Mouse (Mus musculus) frontal cortex, postnatal 14 days (tissue): Measurements from ENCODE around the gene Dgke.
A peak's percentile ranks its signal among the peaks of the same experiment; 100 is the strongest.
"Not testable (repeated sequence)": the region's sequence is repeated elsewhere in the genome, so short reads cannot be mapped to it uniquely, and the experiment has no call there.

Experiments
- DNase-seq, 2 experiments: peaks; one replicate each; pipeline ENCODE4 v3.0.0; 2022; ENCODE audit warnings: low spot score in 2 of 2

Gene Dgke

DNA sequence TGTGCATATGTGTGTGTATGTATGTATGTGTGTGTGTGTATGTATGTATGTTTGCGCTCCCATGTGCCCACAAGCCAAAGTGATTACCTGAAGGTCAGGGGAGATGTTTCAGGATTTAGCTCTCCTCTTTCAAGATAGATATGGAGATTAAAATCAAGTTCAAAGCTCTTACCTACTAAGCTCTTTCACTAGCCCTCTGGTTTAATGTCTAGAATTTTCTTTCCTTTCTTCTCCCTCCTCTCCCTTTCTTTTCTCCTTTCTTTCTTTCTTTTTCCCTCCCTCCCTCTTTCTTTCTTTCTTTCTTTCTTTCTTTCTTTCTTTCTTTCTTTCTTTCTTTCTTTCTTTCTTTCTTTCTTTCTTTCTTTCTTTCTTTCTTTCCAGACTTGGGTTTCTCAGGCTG is at the start of gene Dgke:
Dgke (minus strand) TSS at position 101 of the 400 bp plus-strand sequence.
- no peak for DNase-seq

DNA sequence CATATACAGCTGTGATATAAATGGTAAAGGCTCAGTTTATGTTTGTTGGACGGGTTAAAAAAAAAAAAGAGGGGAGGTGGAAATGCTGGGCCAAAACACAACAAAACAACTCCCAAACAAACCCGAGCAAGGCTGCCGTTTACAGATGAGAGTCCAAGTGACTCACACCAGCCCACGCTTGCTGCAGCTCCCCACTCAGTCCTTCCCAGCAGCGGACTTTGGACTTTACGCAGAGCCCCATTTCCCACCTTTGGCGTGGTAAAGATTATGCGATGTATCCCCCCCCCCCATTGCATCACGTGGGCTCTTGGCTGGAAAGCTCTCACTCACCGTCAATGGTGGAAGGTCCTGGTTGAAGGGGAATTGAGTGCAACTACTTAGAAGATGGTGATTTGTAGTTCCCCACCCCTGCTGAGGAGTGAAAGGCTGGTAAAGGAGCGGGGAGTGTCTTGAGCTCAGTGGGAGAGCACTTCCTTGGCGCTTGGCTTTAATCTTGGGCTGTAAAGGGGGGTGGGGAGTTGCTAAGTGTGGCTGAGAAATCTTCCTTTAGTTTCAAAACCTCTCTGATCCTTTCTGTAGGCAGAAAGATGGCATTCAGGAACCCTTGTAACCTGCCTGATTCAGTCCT is 40.6 kb upstream of the Dgke start:
- DNase-seq = no peak

DNA sequence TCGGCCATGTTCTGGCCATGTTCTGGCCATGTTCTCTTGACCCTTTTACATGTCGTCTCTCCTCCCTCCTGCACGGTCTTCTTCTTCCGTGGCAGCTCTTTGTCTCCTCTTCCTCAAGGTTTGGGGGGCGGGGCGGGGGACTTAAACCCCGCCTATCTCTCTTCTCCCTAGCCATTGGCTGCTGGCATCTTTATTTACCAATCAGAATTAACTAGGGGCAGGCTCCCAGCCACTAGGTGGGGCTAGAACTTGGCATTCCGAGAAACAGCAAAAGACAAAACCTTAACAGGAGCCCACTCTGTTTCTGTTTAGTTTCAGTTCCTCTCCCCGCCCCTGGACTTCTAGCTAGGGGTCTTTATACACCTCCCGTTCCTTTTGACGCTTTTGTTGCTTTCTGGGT is 39.2 kb upstream of the Dgke start:
- DNase-seq = no peak

DNA sequence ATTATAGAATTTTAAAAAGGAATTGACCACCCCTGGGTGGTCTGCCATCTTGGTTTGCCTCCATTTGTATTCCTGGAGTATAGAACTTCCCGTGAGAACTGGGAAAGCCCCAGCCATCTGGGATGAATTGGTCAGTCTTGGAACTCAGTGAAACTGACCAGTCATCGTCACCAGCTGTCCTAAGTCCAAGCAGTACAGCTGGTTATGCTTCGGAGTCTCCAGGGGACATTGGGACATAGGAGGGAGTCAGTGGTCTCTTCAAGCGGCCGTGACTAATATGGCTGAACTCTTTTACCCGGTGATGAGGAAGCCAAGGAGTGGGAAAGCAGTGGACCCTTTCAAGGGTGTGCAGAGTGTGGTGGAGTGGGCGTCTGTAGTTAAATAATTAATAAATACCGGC is 38.6 kb upstream of the Dgke start:
- DNase-seq = no peak

DNA sequence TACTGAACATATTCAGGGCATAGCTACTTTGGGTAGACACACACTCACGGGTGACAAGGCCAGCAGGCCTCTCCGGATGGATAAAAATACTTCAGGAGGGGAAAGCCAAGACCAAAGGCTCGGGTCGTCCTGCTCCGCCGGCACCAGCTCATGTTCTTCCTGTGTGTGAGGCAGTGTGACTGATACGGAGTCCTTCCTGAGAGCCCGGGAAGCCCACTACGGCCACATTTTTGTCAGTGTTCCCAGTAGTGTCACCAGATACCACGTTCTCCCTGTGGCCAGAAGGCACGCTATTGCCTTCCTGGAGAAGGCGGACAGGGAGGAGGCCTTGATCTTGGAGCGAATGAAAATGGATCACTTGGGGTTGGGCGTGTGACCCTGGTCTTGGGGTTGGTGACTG is 36.5 kb upstream of the Dgke start:
- no peak for DNase-seq

DNA sequence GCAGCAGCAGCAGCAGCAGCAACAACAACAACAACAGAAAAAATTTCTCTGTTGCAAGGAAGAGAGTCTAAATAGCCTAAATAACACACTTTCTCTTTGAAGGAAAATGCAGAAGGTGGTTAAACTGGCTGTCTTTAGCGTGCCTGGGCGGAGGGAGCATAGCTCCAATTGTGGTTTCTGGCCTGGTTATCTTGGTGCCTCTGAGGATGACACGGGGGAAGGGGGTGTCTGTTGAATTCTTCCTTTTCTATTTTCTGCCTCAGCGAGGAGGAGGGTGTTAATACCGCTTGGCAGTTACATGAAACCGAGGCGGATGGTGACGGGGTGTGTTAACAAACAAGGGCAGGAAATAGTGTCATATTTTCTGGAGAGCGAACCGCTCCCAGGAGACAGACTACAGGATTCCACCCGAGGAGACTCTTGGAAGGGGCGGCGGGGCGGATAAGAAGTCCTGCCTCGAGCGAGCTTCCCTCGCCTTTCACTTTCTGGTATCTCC is 34.2 kb upstream of the Dgke start:
- DNase-seq = peak; percentile 19 to 44

DNA sequence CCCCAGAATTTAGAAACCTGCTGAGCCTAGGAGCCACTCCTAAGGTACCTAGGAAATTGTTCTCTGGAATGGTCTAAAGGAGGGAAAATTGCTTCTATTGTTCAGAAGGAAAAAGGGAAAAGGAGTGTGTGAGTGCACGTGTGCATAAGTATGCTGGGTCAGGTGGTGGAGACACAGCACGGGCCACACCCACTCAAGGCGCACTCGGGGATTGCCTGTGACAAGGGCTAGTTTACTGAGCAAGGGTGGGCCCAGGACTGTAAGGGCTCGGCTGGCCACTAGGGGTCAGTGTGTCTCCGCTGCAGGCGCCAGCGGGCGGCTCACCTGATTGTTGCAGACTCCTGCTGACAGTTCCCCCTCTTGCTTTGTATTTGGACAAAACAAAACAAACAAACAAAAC is 33.8 kb upstream of the Dgke start:
- peak; percentile 64 to 82 for DNase-seq

DNA sequence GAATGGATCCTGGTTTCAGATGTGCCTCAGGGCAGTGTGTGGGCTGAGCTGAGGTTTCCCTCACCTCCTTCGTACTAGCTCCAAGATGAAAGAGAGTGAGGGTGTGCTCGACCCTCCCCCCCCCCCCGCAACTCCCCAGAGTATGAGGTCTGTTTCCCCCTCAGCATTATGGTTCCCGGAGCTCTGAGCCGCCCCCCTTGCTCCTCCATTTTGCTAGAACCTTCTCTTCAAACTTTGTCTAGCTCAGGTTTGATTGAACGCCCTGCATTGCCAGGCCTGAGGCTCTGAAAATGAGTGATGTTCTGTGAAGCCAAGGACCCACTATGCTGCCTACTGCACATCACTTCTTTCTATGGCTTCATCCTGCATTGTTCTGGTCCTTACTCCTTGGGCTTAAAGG is 32.3 kb upstream of the Dgke start:
- DNase-seq = no peak

DNA sequence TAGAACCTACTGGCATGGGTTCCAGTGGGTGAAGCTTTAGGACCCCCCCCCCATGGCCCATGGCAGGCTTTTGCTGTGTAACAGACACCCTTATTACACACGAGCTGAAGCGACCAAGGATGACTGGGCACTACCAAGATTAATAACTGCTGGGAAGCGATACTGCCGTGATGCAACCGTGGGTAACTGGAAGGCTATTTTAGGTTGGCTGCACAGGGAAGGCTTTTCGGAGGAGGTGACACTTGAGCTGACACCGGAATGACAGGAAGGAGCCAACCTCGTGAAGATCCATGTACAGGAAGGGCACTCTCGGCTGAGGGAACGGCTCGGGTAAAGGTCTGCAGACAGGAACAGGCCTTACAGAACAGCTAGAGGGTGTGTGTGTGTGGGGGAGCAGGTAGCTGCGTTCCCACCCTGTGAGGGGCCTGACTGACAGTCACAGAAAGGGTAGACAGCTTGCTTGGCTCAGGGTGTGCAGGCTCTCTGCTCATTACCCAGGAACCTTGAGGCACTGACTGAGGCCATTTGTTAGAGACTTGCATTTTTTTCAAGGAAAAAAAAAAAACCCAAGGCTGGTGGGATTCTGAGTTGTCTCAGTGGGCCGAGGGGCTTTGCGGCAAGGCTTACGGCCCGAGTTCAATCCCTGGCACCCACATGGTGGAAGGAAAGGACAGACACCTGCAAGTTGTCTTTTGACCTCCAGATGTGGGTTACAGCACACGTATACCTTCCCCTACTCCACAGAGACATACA is 31.6 kb upstream of the Dgke start:
- no peak for DNase-seq

DNA sequence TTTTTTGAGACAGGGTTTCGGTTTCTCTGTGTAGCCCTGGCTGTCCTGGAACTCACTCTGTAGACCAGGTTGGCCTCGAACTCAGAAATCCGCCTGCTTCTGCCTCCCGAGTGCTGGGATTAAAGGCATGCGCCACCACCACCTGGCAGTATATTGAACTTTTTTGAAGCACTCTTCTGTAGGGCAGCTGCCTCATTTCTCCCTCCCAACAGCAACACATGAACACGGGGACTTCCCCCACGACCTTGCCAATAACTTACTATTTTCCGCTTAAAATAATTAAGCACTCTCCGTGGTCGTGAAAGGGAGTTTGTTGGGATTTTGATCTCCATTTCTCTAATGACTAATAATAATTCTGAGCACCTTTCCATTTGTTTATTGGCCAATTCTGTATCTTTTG is 30.6 kb upstream of the Dgke start:
- DNase-seq = not testable (repeated sequence)

DNA sequence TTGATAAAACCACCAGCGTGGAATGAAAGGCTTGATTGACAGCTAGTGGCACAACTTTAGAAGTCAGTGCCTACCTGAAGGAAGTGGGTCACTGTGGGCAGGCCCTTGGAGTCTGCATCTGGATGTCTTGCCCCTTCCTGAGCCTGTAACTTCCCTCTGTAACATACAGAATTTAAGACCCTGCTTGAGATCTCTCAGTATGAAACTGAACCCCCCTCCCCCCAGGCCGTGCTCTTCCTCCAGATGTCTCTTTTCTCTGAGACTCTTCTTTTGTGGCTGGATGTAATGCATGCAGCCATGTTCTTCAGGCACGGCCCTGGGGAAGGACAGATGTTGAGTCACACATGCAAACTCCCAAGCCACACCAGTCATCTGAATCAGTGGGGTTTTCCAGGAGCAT is 28.7 kb upstream of the Dgke start:
- DNase-seq = no peak

DNA sequence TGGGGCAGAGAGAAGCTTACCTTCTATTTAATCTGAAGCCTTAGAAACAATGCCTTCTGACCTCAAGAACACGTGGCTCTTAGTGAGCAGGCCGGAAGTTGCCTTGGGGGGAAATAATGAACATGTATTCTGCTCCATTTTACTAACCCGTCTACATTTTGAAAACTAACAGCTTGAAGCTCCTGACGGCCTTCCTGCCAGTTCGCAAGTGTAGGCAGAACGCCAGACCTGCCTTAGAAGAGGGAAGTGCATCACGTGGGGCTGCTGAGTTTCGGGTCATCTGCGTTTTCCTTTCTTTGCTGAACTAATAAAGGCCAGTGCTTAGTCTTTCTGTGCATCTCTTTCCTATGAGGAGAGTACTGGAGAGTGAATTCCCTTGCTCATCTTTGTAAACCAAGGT is 26.1 kb upstream of the Dgke start:
- DNase-seq = no peak

DNA sequence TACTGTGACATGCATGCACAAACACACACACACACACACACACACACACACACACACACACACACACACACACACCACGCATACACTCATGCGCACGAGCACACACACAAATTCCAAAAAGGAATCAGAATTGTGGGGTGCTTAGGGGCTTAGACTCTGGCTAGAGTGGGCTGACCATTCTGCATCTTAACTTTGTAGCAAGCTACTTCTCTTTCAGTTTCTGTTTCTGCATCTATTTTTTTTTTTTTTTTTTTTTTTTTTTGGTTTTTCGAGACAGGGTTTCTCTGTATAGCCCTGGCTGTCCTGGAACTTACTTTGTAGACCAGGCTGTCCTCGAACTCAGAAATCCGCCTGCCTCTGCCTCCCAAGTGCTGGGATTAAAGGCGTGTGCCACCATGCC is 23.7 kb upstream of the Dgke start:
- not testable (repeated sequence) for DNase-seq

DNA sequence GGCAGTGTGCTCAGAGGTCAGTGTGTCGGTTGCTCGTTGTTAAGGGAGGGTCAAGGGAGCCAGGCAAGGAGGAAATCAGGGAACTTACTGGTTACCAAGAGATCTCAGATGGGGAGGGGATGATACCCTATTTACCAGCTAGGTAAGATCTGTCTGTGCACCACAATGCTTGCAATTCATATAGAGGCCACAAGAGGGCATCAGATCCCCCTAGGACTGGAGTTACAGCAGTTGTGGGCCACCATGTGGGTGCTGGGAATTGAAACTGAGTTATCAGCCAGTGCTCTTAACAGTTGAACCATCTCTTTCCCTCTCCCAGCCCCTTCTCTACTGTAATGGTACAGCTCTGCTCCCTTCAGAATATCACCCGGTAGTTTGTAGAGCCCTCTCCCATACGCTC is 22.1 kb upstream of the Dgke start:
- DNase-seq = no peak

DNA sequence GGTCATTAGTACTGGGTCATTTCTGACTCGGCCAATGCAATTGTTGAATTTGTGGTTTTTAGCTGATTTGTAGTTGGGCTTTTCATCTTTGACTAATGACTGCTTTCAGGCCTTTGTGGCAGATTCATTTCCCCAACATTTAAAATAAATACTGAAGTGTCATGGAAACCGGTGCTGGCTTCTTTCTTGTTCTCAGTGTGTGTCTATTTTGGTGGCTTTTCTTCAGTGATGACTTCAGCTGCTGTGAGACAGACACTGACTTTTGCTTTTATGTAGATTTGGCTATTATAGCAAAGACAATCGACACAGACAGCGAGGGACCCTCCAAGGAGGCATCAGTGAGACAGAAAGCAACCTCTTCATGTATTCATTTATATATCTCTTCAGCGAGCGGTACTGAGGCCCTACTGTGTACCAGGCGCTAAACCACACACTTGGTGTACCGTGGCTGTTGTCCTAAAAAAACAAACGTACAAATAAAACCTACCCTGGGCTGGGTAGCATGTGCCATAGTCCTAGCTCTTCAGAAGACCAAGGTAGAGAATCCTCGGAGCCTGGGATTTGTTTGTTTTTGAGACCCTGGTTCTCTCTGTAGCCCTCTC is 19.7 kb upstream of the Dgke start:
- DNase-seq = no peak

DNA sequence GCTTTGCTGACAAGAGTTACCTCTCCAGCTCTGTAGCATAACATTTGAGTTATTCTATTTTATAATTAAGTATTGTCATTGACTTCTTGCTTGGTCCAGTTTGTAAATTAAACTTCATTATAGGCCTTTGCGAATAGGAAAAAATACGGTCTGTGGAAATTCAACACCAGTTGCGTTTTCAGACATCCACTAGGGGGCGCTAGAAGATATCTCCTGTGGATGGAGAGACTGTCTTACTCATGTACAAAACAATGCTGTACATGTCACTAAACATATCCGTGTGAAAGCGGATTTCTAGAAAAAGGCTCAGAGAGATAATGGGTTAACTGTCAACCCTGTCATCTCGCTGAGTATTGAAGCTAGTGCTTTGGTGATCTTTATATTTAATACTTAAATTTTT is 18.0 kb upstream of the Dgke start:
- DNase-seq = peak in 1 of 2 experiments; percentile 23

DNA sequence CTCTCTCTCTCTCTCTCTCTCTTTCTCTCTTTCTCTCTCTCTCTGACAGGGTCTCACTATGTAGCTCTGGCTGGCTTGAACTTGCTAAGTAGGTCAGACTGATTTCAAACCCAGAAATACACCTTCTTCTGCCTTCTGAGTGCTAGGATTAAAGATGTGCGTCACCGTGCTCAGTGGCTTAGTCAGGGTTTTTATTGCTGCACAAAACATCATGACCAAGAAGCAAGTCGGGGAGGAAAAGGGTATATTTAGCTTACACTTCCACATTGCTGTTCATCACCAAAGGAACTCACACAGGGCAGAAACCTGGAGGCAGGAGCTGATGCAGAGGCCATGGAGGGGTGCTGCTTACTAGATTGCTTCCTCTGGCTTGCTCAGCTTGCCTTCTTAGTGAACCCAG is 16.0 kb upstream of the Dgke start:
- DNase-seq = not testable (repeated sequence)

DNA sequence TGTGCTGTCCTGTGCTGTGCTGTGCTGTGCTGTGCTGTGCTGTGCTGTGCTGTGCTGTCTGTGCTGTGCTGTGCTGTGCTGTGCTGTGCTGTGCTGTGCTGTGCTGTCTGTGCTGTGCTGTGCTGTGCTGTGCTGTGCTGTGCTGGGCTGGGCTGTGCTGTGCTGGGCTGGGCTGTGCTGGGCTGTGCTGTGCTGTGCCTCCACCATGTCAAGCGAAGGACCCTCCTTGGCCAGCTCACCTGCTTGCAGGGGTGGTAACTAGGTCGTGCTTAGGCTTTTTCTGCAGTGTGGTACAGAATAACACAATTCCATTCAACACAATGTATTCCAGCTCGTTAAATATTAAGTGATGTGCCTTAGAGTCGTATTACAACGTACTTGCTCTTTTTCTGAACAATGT is 15.3 kb upstream of the Dgke start:
- DNase-seq = not testable (repeated sequence)

DNA sequence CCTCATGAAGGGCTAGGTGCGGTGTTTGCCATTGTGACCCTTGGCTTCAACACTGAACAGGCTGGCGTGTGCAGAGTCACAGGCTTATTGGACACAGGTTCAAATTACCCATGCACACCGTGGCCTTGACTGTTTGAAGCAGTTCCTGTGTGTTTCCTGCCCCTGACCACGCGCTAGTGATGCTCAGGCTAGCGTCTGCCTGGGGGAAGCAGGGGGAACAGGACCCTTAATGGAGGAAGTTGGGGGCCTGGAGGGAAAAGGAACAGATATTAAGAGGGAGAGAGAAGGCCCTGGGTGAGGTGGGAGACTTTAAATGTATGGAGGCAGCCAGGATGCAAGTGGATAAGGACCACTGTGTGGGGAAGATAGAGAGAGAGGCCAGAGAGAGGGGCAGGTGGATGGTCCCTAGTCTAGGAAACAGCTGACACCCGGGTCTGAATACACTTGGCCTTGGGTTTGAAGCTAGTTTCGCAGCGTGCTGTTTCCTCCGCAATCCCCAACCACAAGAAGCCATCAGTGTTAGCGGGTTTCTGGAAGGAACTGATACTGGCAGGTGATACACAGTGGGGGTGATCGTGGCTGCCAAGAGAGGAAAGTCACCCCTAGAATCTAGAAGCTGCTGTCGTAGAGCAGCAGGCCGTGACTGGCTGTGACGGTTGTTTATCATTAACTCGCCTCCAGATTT is 12.5 kb upstream of the Dgke start:
- DNase-seq = no peak

DNA sequence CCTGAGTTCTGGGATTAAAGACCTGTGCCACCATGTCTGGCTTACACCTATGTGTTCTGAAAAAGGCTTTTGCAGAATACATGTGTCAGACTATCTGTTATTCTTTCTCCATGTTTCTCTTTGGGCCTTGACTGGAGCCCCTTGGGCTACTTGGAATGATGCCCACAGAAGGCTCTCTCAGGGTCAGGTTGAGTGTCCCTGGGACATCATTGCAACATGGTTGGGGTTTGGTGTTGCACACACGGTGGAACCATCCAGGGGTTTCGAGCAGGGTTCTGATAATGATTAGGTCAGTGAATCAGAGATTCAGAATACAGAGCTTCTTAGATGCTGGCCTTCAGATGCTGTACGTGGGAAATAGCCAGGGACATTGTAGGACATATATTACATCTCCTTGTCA is 11.7 kb upstream of the Dgke start:
- DNase-seq = no peak

DNA sequence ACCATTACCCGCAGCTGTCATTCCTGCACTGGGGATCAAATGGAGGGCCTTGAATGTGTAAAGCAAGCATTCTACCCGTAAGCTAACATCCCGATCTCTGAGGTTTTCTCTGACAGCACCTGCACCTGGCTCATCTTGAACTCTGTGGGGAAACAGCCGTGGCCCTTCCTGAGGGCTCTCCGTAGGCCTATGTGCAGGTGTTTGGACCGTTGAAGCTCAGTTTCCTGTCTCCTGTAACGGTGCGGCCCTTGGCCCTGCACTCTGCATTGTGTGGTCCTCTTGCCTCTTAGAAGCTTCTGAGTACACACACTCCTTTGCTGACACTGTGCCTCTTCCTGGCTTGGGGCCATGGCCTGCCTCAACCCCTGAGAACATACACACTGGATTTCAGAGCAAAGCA is 11.0 kb upstream of the Dgke start:
- DNase-seq = no peak

DNA sequence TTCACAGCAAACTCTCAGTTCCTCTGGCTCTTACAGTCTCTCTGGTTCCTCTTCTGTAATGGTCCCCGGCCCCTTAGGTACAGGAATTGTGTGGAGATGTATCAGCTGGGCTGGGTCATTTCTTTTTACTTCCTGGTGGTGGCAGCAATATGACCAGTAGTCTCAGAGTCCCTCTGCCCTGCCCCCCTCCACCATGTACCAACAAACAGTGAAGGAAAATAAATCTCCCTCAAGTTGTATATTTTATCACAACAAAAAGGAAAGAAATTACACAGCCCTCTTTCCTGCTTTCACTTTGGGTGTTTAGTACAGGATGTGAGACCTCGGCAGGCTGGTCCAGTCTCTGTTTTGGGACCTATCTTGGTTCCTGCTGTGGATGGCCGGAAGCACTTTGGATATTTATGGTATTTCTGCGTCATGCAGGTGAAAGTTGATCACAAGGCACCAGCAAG is 9.7 kb upstream of the Dgke start:
- no peak for DNase-seq
